Mouse (Mus musculus): ENCODE results near the gene Adamts17.

Gene Adamts17

DNA sequence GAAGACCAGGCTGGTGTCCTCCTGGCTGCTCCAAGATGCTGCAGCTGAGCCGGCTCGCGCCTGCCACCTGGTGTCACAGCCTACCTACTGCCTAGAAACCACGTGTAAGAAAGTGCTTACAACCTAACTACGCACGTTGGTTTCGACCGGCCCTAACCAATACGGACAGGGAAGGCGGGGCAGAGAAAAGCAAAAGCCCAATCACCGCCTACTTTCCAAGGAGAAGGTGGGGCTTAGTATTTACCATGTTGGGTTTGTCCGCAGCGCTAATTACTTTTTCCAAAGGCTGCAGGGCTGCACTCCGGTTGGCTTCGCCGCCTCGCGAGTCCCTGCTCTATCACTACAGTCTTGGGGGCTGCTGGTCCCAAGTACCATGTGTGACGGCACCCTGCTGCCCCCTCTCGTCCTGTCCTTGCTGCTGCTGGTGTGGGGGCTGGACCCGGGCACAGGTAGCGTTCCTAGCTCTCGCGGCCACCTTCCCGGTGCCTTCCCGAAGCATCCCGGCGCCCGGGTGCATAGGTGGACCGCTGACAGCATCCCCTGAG is at the start of gene Adamts17:
Gene Adamts17, plus strand, starts transcription at position 273 of the 545 bp plus-strand sequence.
- DNase-seq (ENCODE audit: low spot score) = peak; percentile 57

DNA sequence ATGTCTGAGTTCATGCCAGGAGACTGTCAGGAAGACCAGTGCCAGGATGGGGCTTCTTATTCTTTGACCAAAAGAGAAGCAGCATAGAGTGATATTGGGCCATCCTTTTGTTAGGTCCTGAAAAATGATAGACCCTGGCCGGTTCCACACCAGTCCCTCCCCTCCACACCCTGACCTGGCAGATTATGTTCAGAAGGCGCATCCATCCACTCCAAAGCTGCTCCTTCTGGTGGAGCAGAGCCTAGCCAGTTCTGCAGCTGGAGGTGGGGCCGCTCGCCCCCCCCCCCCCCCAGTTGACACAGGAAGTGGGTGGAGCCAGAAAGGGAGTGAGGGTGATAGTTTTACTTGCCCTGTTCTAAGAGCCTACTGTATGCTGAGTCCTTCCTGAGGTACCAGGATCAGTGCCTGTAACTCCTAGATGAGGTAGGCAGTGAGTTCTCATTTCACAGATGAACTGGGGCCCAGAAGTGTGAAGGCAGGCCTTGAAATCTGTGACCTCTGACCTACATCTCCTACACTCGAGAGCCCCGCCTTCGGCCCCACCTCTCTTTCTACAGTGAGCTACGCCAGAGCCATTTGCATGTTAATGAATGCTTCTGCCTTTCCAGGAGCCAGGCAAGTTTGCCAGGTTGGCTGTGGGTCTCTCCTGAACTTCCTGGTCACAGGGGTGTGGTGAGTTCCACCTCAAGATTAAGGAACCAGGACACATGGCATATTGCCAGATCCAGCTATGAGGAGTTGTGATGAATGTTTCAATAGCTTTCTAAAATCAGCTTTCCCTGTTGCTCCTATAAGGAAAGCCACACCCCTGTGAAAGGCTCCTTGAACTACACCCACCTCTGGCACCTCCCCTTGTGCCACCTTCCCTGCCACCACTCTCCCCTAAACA is 49.4 kb upstream of the Adamts17 start:
- no peak for DNase-seq (ENCODE audit: low spot score)

DNA sequence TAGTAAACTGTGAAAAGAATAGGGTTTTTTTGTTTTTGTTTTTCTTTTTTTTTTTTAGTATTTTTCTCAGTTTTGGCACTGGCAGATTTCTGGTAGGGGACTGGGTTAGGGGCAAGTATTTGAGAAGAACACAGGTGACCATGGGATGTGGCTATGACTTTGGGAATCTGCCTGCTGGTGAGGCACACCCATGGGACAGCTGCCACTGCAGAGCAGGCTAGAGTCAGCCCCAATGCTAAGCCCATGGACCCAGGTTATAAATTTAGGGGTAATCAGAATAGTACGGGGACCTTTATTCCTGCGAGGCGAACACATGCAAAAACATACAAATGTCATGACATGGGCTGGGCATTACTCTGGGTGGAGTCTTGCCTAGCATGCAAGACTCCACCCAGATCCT is 48.5 kb upstream of the Adamts17 start:
- no peak for DNase-seq (ENCODE audit: low spot score)

DNA sequence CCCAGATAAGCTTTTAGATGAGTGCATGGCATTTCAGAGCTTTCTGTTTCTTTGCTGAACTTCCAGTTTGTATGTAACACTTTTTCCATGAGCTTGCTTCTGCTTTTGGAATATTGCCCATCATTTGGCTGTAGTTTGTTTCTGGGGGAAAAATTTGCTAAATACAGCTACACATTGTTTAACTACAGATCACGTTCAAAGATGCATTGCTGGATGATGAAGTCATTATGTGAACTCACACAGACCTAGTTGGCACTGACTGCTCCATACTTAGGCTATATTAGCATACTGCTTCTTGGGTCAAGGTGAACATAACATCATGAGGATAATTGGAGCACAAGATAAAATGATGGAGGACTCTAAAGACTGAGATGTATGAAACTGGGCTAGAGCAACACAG is 42.6 kb upstream of the Adamts17 start:
- DNase-seq (ENCODE audit: low spot score) = no peak

DNA sequence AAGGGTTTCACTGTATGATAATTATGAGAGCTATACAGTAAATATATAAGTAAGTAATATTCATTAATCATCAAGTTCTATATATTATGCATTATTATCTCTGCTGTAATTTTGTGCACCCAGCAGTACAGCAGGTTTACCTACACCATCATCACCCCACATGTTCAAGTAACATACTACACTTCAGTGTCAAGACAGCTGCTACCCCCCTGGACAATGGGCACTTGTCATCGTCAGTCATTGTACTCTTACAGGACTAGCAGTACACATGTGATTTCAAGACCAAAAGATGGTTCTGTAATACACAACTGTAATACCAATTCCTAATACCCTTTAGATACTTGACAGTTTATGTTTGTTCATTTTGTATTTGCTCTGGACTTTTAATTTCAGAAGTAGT is 42.2 kb upstream of the Adamts17 start:
- DNase-seq (ENCODE audit: low spot score) = no peak

DNA sequence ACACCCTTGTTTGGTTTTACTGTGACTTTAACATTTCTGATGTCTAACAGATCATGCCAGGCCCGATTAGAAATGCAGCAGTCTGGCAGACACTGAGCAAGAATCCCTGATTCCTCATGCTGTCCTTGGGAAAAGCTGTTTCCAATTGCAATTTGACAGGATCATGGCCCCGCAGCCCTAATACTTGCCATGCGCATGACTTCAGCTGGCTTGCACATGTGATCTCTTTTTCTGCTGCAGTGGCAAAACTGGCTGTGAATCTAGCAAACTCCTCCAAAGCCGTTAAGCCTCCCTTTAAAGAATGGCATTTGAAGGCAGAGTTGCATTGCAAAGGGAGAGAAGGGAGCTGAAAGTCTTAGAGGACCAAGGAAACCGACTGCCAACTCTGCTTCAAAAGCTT is 40.7 kb upstream of the Adamts17 start:
- DNase-seq (ENCODE audit: low spot score) = no peak

DNA sequence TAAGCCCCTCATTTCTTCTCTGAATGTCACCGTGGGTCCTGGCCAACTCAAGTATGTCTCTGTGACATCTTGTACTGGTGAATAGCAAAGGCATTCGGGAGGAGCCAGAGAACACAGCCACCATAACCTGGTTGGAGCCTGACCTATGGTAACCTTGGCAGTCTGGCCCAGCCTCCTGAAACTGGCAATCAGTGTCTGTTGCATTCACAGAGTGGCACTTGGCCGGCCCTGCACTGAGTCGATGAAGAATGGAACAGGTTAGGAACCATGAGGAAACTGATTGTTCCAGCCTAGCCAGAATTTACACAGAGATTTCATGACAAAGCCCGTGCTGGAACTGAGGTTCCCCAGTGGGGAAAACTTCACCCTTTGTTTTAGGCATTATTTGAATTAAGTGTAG is 38.8 kb upstream of the Adamts17 start:
- no peak for DNase-seq (ENCODE audit: low spot score)

DNA sequence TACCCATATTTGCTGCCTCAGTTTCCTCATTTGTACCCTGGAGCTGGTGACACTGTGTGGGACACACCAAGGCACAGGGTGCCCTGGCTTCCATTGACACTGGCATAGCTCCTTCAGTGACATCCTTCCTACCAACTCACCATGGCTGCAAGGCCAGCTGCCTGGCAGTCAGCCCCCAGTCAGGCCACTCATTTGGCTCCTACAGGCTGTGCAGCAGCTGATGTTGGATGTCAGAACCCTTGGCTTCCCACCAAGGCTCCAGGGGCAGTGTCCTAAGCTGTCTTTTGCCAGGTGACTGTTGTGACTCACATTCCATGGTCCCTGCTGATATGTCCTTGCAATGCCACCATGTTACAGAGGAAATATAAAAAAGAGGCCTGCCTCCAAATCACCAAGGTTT is 37.8 kb upstream of the Adamts17 start:
- DNase-seq (ENCODE audit: low spot score) = no peak

DNA sequence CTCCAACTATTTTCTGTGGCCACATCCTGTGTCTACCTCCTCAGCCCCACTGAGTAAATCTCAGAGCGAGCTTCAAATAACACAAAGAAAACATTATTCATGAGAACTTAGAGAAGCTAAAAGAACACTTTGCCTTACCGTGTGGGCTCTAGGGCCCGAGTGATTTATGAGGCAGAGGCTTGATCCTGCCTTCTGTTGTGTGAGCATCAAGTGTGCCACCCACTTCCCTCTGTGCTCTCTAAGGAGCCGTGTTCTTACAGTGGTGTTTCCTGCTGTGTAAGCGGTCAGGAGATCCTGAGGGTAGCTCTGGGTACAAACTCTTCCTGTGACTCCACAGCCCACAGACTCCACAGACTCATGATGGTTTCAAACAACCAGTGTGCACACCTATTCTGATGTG is 35.7 kb upstream of the Adamts17 start:
- DNase-seq (ENCODE audit: low spot score) = no peak

DNA sequence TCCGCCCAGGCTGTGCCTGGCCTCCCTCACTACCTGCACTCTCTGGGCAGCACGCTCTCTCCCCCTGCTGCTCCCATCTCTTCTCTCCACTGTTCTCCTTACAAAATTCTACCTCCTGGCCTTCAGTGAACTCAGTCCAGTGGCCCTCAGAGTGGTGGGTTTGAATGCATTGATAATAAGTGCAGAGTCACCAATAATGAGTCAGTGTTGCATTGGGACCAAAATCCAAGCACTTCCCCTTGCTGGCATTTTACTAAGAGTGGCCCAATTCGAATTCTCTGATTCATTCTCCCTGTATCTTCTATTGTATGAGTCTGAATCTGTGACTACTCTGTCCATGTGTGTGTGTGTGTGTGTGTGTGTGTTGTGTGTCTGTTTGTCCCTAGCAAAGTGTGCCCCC is 32.7 kb upstream of the Adamts17 start:
- DNase-seq (ENCODE audit: low spot score) = no peak

DNA sequence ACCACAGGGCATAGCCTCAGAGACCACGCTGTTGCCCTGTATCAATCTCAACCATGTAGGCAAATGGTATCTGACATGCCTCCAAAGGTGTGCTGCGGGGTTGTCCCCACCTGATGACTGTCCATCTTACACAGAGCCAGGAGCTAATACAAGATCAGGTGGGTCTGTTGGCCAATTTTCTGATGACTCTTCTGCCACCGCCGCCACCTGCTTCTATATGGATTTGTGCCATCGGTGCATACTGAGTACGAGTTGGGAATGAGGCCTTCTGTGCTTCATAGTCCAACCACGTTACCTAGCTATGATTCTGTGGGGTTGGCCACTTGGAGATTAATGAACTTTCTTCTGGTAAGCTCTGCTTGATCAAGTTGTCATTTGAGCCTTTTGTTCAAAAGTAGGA is 29.1 kb upstream of the Adamts17 start:
- DNase-seq (ENCODE audit: low spot score) = no peak

DNA sequence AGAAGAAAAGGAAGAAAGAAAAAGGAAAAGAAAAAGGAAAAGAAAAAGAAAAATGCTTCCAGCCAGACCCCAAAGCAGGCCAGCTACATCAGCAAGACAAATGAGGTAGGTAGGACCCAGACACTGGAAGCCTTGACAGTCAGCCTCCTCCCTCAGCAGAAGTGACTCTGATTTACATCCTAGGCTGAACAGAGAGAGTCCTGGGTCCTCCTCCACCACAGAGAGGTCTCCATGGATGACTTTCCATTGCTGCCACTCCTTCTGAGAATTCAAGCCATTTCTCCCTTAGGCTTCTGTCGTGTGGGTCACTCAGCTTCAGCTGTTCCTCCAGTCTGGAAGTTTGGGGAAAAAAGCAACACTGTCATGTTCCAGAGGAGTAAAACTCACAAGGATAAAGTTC is 28.2 kb upstream of the Adamts17 start:
- DNase-seq (ENCODE audit: low spot score) = no peak

DNA sequence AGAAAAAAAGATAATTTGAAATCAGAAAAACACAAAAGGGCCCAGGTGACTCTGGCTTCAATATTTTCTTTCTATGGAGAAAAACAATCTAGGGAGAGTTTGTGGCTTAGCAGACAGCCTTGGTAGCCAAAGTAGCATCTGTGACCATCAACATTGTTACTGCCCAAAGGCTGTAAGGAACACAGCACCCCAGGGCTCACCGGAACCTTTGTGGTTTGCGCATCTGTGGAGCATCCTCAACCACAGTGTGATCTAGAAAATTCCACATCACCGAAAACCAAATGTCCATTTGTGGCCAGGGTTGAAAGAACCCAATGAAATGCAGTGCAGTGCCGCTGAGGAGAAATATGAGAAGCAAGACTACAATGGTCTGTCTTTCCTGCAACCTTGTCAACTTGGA is 27.2 kb upstream of the Adamts17 start:
- DNase-seq (ENCODE audit: low spot score) = no peak

DNA sequence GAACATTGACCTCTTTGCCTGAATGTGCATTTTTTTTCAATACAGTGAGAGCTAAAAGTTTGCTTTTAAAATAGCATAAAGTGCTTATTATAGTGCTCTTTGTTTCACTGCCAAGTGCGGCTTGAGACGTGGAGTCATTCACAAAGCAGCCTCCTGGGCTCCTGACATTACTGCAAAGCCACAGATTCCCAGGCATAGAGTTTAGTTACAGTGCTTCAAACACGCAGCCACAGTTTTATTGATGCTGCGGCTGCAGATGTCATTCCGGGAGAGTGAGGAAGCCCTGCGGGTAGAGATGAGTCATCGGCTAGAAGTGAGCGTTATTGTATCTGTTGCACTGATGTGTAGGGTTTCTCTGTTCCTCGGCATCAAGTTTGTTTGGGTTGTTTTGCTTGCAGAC is 26.8 kb upstream of the Adamts17 start:
- DNase-seq (ENCODE audit: low spot score) = no peak

DNA sequence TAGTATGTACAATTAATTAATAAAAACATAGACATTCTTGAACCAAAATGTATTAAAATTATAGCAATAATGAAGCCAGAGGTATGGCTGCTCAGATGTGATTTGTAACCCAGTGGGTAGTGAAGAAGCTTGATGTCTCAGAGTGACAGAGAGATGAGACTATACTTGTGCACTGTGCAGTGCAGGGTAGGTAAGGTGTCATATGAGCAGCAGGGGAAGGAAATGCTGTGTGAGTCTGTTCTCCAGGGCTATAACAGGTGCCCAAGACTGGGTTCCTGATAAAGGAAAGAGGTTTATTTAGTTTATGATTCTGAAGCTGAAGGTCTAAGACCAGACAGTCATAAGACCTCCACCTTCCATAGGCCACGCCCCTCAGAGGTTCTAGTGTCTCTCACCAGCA is 26.4 kb upstream of the Adamts17 start:
- DNase-seq (ENCODE audit: low spot score) = no peak

DNA sequence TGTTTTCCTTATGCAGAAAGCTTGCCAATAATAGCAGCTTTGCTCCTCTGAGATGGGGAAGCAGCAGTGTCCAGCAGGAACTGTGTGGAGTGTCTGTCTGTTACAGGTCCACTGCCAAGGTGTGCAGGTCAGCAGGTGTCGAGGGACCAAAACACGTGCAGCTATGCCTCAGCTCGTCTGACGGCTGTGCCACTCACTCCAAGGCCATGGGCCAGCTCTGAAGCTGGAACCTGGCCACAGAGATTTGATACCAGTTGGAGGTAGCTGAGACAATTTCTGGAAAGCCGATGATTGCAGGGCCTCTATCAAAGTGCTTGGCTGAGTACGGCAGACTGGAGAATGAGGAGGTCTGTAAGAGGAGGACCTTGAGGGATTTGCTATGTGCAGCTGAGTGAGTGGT is 24.0 kb upstream of the Adamts17 start:
- DNase-seq (ENCODE audit: low spot score) = no peak

DNA sequence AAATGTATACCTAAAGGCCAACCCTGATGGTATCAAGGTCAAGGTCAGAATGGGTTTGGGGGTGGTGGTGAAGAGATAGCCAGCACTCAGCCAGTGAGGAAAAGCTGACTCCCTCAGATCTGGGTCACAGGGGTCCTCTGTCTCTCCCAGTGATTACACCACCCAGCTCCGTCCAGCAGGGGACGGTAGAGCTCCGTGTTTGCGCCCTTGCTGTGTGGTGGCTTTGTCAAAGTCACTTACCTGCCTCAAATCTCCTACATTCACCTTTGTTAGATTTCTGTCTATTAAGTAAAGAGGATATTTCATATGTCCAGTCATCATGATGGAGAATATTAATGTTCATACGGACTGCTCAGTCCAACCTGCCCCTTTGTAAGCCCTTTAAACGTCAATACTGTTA is 19.5 kb upstream of the Adamts17 start:
- DNase-seq (ENCODE audit: low spot score) = no peak

DNA sequence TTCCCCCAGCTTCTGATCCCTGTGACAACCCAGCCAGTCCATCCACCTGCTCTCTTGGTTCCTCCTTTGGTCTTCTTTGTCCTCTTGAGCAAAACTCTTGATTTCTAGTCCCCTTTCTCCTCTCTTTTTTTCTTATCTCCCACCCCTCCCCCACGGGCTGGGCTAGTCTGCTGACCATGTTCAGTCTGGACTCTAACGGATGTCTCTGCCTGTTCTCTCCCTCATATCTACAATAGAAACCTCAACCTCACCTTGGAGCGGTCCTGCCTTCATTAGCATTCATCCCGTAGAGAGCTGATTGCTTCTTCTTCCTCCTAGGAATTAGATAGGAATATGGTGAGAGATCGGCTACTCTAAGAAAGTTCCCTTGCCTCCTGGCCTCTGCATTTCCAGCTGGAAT is 8.7 kb upstream of the Adamts17 start:
- DNase-seq (ENCODE audit: low spot score) = no peak

DNA sequence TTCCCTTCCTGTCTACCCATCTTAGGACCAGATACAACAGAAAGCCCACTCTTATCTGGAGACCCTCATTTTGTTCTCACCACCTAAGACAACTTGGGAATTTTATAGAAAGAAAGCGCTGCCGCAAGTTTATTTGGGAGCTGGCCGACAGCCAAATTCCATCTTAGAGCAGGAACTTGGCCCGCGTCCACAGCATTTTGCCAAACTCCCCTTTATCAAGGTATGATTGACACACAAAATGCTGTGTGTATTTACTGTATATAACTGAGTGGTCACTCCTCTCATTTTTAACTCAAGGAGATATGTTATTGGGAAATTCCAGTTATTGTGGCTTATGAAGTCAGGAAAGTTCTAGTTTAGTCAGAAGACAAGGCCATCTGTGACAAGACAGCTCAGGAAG is 8.2 kb upstream of the Adamts17 start:
- DNase-seq (ENCODE audit: low spot score) = no peak

DNA sequence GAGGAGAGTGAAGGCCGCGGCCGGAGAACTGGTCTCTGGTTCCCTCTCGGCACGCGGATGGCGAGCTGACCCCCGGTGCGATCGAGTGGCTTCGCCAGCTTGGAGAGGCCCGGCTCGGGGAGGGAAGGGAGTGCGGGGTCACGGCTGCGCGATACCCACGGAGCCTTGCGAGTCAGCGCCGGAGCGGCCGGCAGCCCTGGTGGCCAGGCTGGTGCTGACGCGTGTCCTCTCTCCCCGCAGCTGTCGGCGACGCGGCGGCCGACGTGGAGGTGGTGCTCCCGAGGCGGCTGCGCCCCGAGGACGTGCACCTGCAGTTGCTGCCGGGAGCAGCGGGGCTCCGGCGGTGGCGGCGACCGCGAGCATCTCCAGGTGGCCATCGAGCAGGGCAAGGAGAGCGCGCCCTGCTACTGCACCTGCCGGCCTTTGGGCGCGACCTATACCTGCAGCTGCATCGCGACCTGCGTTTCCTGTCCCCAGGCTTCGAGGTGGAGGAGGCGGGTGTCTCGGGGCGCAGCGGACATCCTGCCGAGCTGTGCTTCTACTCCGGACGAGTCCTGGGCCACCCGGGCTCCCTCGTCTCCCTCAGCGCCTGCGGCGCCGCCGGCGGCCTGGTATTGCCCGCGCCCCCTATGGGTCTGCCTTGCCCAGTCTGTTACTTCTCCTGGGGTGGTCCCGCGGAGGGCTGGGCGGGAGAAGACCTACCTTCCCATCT is 629 bp downstream of the Adamts17 start:
- no peak for DNase-seq (ENCODE audit: low spot score)

DNA sequence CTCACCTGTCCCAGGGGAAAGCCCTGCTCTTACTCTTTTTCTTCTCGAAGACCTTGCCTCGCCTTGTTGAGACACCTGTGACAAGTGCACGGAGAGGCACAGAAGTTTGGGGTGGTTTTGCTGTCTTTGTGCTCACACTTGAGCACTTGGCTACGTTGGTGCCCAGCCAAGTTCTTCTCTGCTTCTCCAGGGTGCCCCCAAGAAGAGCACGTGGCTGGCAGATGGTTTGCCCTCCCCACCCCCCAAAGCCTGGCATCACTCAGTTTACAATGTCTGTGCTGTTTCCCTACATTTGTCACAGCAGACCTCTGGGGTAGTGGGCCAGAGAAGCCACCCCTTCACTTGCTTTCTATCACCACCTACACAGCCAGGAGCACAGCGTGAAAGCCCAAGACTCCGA is 1.6 kb downstream of the Adamts17 start:
- no peak for DNase-seq (ENCODE audit: low spot score)

DNA sequence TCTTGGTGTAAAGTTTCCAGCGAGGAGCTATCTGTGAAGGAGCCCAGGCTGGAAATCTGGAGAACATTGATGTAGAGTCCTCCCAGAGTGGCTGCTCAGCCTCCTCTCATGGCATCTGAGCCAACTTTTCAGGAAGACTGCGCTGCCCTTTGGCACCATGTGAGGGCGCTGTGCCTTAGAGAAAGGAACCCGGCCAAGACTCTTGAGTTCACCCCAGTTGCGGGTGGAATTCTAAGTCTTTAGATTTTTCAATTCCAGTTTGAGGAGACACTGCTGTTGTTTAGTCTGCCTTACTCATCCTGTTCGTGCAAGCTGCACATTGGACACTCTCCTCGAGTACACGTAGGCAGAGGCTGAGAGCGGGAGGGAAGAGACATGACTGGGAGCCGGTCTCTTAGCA is 2.5 kb downstream of the Adamts17 start:
- no peak for DNase-seq (ENCODE audit: low spot score)

DNA sequence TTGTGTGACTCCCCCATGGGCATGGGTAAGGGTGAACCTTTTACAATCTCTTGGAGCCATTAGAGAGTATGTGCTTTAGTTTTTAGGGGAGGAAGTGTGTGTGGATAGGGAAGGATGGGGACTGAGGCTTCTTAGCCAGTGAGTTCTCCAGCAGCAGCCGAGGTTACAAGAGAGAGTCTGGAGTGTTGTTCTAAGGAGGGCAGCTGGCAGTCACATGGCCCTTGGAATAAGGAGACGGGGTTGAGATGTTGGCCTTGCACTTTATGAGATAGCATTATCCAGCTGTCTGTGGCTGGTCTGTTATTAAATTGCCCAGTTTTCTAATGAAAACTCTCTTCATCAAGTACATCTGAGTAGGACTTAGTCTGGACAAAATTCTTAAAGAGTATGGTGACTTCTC is 4.3 kb downstream of the Adamts17 start:
- DNase-seq (ENCODE audit: low spot score) = no peak
